Mouse (Mus musculus): ENCODE measurements around the gene Zfp212.

- TF ChIP-seq POLR2A (IDR thresholded peaks at IDR 0.05; ENCODE audit: insufficient read length, low read depth) = no peak
- TF ChIP-seq USF1 (IDR thresholded peaks at IDR 0.05; ENCODE audit: low read depth) = no peak
- TF ChIP-seq SRF (IDR thresholded peaks at IDR 0.05; ENCODE audit: control insufficient read depth, insufficient read length, low read depth) = no peak
- no peak for TF ChIP-seq POLR2AphosphoS2 (IDR thresholded peaks at IDR 0.05; ENCODE audit: insufficient read length, low read depth)
- no peak for TF ChIP-seq TCF12 (IDR thresholded peaks at IDR 0.05; ENCODE audit: insufficient read depth, poor library complexity, severe bottlenecking)
- TF ChIP-seq E2F4 (IDR thresholded peaks at IDR 0.05; ENCODE audit: insufficient read depth) = no peak
- no peak for TF ChIP-seq CEBPB (IDR thresholded peaks at IDR 0.05; ENCODE audit: insufficient read depth, poor library complexity, severe bottlenecking)
Observed at GRCm38 (mm10) chr6:47912991-47913390, 7.3 kb upstream of the Zfp212 start.
